Mouse (Mus musculus): Measurements from ENCODE around the gene Tbx21.

The Tbx21 gene

GRCm38 (mm10) chr11:97114671-97115601 lies at the start of gene Tbx21:
Gene Tbx21, minus strand, starts transcription at chr11:97115331.
- in situ Hi-C loops (cut with MboI; ENCODE audit: low pct_unique_long_range_greater_than_20kb in 1 of 2, low sequenced_read_pairs in 2 of 2, unreplicated experiment in 1 of 2): no loop called here

GRCm38 (mm10) chr11:97160341-97160740 lies 45.2 kb upstream of the Tbx21 start:
- in situ Hi-C loops (cut with MboI; ENCODE audit: low pct_unique_long_range_greater_than_20kb in 1 of 2, low sequenced_read_pairs in 2 of 2, unreplicated experiment in 1 of 2): loop anchor here (5.0 to 25.0 kb wide), 3 partner anchors 72 to 1852 kb away; partner anchors contain the start of genes Cdk12 (in 1 of the 2) and Top2a (in 1 of the 2)

- in situ Hi-C loops (cut with MboI; ENCODE audit: low pct_unique_long_range_greater_than_20kb in 1 of 2, low sequenced_read_pairs in 2 of 2, unreplicated experiment in 1 of 2): loop anchor here in 1 of 2 experiments (25.0 kb wide), 2 partner anchors 1055 to 1855 kb away; partner anchors contain the start of genes Cdk12 and Top2a
Observed at GRCm38 (mm10) chr11:97156999-97157398, 41.9 kb upstream of the Tbx21 start.

- in situ Hi-C loops (cut with MboI; ENCODE audit: low pct_unique_long_range_greater_than_20kb in 1 of 2, low sequenced_read_pairs in 2 of 2, unreplicated experiment in 1 of 2): loop anchor here in 1 of 2 experiments (25.0 kb wide), 2 partner anchors 1060 to 1860 kb away; partner anchors contain the start of genes Cdk12 and Top2a
Observed at GRCm38 (mm10) chr11:97152662-97153287, 37.6 kb upstream of the Tbx21 start.

- in situ Hi-C loops (cut with MboI; ENCODE audit: low pct_unique_long_range_greater_than_20kb in 1 of 2, low sequenced_read_pairs in 2 of 2, unreplicated experiment in 1 of 2): loop anchor here in 1 of 2 experiments (25.0 kb wide), 2 partner anchors 1060 to 1860 kb away; partner anchors contain the start of genes Cdk12 and Top2a
Observed at GRCm38 (mm10) chr11:97152023-97152426, 36.9 kb upstream of the Tbx21 start.

GRCm38 (mm10) chr11:97151343-97151801 lies 36.2 kb upstream of the Tbx21 start, which contains the start of gene Tbkbp1:
Gene Tbkbp1, minus strand, starts transcription at chr11:97151495.
- in situ Hi-C loops (cut with MboI; ENCODE audit: low pct_unique_long_range_greater_than_20kb in 1 of 2, low sequenced_read_pairs in 2 of 2, unreplicated experiment in 1 of 2): loop anchor here in 1 of 2 experiments (25.0 kb wide), 2 partner anchors 1061 to 1861 kb away; partner anchors contain the start of genes Cdk12 and Top2a

GRCm38 (mm10) chr11:97150411-97151330 lies 35.5 kb upstream of the Tbx21 start:
- in situ Hi-C loops (cut with MboI; ENCODE audit: low pct_unique_long_range_greater_than_20kb in 1 of 2, low sequenced_read_pairs in 2 of 2, unreplicated experiment in 1 of 2): loop anchor here in 1 of 2 experiments (25.0 kb wide), 2 partner anchors 1062 to 1862 kb away; partner anchors contain the start of genes Cdk12 and Top2a

- in situ Hi-C loops (cut with MboI; ENCODE audit: low pct_unique_long_range_greater_than_20kb in 1 of 2, low sequenced_read_pairs in 2 of 2, unreplicated experiment in 1 of 2): loop anchor here in 1 of 2 experiments (25.0 kb wide), 2 partner anchors 1062 to 1862 kb away; partner anchors contain the start of genes Cdk12 and Top2a
Observed at GRCm38 (mm10) chr11:97149995-97150410, 34.9 kb upstream of the Tbx21 start.

GRCm38 (mm10) chr11:97149026-97149425 lies 33.9 kb upstream of the Tbx21 start:
- in situ Hi-C loops (cut with MboI; ENCODE audit: low pct_unique_long_range_greater_than_20kb in 1 of 2, low sequenced_read_pairs in 2 of 2, unreplicated experiment in 1 of 2): no loop called here

GRCm38 (mm10) chr11:97148591-97148990 lies 33.5 kb upstream of the Tbx21 start:
- in situ Hi-C loops (cut with MboI; ENCODE audit: low pct_unique_long_range_greater_than_20kb in 1 of 2, low sequenced_read_pairs in 2 of 2, unreplicated experiment in 1 of 2): no loop called here

GRCm38 (mm10) chr11:97147333-97147732 lies 32.2 kb upstream of the Tbx21 start:
- in situ Hi-C loops (cut with MboI; ENCODE audit: low pct_unique_long_range_greater_than_20kb in 1 of 2, low sequenced_read_pairs in 2 of 2, unreplicated experiment in 1 of 2): no loop called here

- in situ Hi-C loops (cut with MboI; ENCODE audit: low pct_unique_long_range_greater_than_20kb in 1 of 2, low sequenced_read_pairs in 2 of 2, unreplicated experiment in 1 of 2): no loop called here
Observed at GRCm38 (mm10) chr11:97146724-97147123, 31.6 kb upstream of the Tbx21 start.

- in situ Hi-C loops (cut with MboI; ENCODE audit: low pct_unique_long_range_greater_than_20kb in 1 of 2, low sequenced_read_pairs in 2 of 2, unreplicated experiment in 1 of 2): no loop called here
Observed at GRCm38 (mm10) chr11:97145951-97146350, 30.8 kb upstream of the Tbx21 start.

GRCm38 (mm10) chr11:97145320-97145719 lies 30.2 kb upstream of the Tbx21 start:
- in situ Hi-C loops (cut with MboI; ENCODE audit: low pct_unique_long_range_greater_than_20kb in 1 of 2, low sequenced_read_pairs in 2 of 2, unreplicated experiment in 1 of 2): no loop called here

- in situ Hi-C loops (cut with MboI; ENCODE audit: low pct_unique_long_range_greater_than_20kb in 1 of 2, low sequenced_read_pairs in 2 of 2, unreplicated experiment in 1 of 2): no loop called here
Observed at GRCm38 (mm10) chr11:97143196-97143900, 28.2 kb upstream of the Tbx21 start.

GRCm38 (mm10) chr11:97142159-97142608 lies 27.1 kb upstream of the Tbx21 start:
- in situ Hi-C loops (cut with MboI; ENCODE audit: low pct_unique_long_range_greater_than_20kb in 1 of 2, low sequenced_read_pairs in 2 of 2, unreplicated experiment in 1 of 2): no loop called here

- in situ Hi-C loops (cut with MboI; ENCODE audit: low pct_unique_long_range_greater_than_20kb in 1 of 2, low sequenced_read_pairs in 2 of 2, unreplicated experiment in 1 of 2): no loop called here
Observed at GRCm38 (mm10) chr11:97140811-97141210, 25.7 kb upstream of the Tbx21 start.

Measured in mouse embryonic stem cell (cell line).